Mouse (Mus musculus) G1E (cell line): Measurements from ENCODE around the gene Mapk11.

ENCODE experiments used
- CTCF ChIP-seq: IDR thresholded peaks from 2 replicates; pipeline ENCODE4 v1.5.1; 2012; ENCODE audit warnings: low read depth, low read length, inconsistent platforms, mixed read lengths
- GATA1 ChIP-seq: IDR thresholded peaks from 2 replicates; pipeline ENCODE4 v1.6.1; 2012; ENCODE audit warnings: borderline replicate concordance, low read length, inconsistent platforms, mixed read lengths

DNA sequence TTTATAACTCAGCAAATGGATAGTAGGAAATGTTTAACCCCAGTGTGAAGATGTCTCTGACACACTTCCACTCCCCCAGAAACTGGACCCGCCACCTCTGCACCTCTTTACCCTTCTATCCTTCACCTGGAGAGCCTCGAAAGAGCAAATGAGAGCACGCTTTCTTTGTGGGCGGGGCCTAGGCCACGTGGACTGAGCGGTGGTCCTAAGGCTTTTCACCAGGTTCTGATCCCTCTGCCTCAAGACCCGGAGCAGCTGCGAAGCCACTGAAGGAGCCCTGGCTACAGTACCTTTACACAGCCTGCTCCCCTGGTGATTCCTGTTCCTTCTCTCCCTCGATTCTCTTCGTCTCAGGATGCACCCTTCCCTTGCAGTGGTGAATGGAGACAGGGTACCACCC is 2.0 kb downstream of the Mapk11 start:
- TF ChIP-seq CTCF (no peak), GATA1 (no peak)
